Mouse (Mus musculus) neutrophil, adult 5-6 weeks (primary cell): Measurements from ENCODE around the gene Prr5l. TPM values are rescaled to one million over a fixed set of nuclear protein-coding genes. Genes with fewer than 3 reads are reported as not detected.

Source experiments
- ATAC-seq: fragments of 151-379, 151-347 bp; 2 replicates; pipeline ENCODE4 v1.8.0; 2017; ENCODE audit warnings: mild to moderate bottlenecking, moderate TSS enrichment; ENCODE audit not compliant: insufficient number of reproducible peaks, poor library complexity, low FRiP score, severe bottlenecking; ENCODE audit errors: extremely low read depth
- total RNA-seq: library from RNA; stranded (forward); fragments of 200-1000 nt; gene quantifications from 2 replicates; pipeline ENCODE4 v1.2.3, GENCODE M21; 2017

Gene Prr5l
- total RNA-seq, 1 experiment from 2014 or later, result 64.6 TPM

DNA sequence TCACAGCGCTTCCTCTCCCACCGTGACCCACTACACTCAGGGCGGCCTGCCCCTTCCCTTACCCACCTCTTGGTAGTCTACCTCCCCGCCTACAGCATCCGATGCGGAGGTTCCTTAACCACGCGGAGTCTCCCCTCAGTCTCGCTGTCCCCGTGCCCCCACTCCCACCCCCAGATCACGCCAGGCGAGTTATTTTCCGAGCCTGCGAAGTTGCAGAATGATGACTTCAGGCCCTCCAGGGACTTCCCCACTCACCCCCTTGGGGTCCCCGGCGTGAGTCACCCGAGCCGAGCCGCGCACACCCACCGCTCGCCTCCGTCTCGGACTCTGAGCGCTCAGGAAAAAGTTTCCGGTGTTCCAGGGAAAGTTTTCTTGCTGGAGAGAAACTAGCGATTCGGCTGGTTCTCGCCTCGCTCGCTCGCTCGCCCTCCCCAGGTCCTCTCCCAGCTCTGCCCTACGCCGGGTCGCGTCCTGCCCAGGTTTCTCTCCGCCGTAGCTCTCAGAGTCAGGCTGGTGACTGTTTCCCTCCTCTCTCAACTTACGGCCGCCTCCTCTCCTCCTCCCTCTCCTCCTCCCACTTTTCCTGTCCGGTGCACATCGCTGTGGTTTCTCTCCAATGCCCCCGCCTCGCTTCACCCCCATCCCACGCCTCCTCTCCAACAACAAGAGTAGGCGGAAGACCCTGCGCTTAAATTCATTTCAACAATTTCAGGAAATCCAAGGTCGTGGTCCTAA, 85.5 kb downstream of the Prr5l start:
- peak; percentile 6; the same call in 1 of the 2 replicates for ATAC-seq

DNA sequence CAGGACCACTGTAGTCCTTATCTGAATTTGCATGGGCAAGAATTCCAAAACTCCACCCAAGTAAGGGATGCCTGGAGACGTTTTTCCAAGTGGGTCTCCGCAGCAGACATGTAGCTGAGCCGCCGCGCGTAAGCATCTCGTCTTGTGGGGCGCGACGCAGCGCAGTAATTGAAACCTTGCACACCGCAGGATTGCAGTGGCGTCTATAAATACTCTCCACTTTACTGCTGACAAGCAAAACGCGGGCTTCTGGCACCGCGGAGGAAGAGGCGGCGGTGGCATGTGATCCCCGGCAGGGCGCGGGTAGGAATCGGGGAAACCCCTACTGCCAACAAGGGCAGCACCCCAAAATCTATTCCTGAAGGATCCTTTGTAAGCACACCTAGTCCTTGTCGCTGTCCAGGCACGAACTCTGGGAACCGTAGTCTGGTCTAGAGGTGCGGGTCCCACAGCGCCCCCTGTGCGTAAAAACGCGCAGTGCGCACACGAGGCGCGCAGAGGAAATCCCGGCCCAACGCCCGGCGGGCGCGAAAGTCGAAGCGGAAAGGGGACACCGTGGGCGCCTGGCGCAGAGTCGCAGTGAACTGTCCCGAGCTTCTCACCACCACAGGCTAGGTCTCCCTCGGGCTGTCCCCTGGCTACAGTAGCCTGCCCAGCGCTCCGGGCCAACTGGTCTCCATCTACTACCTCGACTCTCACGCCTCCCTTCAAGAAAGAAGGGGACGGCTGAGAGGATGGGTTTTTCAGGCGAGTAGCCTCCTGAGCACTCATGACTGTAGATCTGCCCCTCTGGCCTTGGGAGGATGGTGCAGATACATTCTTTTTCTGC, 86.3 kb downstream of the Prr5l start:
- peak; percentile 76 for ATAC-seq

DNA sequence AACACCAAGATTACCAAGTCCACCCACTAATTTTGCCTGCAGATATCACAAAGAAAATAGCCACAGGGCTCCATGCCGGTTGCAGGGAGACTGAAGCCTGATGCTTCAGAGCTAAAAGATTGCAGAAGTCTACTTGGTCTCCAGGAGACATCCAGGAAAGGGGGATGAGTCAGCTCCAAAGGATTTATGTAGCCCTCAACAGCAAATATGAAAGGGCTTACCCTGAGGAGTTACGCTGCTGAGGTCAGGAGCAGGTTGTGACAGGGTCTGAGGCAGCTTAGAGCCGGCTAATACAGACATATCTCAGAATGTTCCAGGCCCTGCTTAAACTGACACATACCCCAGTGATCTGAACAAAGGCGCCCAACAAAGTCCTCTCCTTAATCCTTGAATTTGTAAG, 90.7 kb downstream of the Prr5l start:
- no peak for ATAC-seq

DNA sequence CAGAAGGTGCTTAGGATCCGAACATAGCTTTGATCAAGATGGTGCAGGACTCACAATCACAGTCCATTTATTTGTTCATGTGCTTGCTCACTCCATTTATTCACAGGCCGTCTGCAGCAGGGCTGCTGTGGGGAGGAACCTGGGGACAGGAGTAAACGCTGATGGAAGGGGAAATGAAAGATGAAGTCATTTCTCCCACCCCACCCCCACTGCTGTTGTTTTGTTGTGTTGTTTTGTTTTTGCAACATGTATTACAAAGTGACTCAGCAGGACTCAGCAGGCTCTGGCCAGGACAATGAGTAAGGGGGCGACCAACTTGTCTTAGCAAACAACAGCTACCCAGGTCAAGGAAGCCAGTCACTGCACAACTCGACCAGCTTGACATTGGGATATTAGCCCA, 99.6 kb downstream of the Prr5l start:
- ATAC-seq, result peak; percentile 65

DNA sequence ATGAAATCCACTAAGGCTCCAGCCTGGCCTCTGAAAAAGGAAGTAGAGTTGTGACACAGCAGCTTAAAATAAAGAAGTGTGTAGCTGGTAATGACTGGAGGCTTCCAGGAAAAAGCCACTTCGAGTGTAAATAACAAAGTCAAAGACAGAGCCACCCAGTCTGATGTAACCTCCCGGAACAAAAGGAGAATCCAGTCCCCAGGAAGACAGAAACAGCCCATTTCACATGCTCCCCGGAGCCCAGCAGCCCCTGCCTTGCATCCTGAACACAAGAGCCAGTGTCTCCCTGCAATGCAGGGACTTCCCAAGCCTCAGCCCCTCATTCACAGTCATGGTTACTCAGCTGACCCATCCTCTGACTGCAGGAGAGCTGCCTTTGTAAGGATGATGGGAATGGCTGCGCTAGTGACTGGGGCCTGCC, 101.5 kb downstream of the Prr5l start:
- ATAC-seq, result peak; percentile 78

DNA sequence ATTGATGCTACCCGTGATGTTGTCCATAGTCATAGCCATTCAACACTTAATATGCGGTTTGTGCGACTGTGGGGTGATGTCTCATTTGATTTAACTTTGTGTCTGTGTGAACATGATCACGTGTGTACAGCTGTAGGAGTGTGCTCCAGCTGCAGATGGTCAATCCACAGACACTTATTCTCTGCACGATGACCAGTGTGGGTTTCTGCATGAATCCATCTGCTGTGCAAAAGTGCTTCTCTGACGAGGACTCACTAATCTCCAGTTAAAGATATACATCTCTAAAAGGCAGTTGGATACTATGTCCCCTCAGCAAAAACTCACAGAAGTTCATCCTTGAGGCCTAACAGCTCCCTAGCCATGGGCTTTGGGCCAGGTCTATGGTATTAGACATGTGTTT, 104.7 kb downstream of the Prr5l start:
- no peak for ATAC-seq

DNA sequence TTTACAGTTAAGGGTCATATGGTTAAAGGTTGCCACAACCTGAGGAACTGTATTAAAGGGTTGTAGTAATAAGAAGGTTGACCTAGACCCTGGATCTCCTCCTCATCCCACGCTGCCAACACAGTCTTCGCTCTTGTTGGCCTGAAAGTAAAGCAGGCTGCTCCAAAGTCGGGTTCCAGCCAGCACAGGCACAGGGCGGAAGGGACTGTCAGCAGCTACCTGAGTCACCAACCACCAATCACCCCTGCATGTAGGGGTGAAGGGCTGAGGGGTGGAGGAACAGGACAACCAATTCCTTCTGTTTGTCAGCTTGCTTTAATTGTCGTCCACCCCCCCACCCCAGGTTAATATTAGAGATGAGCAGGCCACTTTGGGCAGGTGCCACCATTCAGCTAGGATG, 119.3 kb downstream of the Prr5l start:
- no peak for ATAC-seq

DNA sequence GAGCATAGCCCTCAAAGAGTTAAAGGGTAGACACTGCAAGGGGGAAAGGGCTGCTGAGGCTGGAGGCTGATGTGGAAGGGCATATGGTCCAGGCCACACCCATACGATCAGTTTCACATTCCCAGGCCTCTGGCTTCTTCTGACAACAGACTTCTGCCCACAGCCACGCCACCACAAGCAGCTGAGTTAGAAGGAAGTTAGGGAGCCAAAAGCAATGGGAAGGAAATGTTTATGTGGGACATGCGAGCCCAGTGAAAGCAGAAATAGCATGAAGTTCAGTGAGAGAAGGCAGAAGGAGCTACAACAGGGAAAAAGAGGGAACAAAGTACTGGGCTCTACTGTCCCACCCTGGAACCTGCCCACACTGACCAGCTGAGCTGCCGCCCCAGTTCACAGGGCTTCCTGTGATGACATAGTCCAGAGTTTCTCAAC, 119.9 kb downstream of the Prr5l start:
- peak; percentile 51 for ATAC-seq

DNA sequence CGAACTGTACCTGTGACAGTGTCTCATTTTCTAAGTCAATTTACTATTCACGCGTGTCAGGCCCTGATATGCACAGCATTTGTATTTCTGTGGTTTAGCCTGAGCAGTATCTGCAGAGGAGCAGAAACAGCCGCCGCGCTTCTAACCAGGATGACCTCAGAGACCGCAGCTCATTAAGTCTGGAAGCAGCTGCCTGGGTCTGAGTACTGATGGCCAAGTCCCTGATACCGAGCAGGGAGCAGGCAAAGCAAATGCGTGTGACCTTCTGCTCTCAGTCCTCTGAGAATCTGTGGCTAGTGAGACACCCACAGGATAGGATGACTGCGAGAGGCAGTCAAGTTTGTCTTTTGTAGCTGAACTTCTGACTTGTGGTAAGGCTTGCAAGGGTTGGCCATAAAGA, 120.4 kb downstream of the Prr5l start:
- peak; percentile 14 for ATAC-seq

DNA sequence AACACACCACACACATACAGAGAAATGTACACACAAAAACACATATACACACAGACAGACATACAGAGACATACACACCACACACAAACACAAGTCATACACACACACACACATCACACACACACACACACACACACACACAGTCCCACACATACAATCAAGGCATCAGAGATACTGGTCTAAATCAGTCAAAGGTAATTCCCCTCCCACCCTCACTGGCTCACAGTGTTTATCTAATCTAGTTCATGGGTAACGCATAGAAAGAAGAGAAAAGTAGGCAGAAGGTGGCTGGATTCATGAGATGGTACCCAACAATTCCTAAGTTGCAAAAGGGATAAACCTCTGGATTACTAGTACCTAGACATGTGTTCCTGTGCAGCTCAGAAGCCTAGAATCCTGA, 120.9 kb downstream of the Prr5l start:
- no peak for ATAC-seq

DNA sequence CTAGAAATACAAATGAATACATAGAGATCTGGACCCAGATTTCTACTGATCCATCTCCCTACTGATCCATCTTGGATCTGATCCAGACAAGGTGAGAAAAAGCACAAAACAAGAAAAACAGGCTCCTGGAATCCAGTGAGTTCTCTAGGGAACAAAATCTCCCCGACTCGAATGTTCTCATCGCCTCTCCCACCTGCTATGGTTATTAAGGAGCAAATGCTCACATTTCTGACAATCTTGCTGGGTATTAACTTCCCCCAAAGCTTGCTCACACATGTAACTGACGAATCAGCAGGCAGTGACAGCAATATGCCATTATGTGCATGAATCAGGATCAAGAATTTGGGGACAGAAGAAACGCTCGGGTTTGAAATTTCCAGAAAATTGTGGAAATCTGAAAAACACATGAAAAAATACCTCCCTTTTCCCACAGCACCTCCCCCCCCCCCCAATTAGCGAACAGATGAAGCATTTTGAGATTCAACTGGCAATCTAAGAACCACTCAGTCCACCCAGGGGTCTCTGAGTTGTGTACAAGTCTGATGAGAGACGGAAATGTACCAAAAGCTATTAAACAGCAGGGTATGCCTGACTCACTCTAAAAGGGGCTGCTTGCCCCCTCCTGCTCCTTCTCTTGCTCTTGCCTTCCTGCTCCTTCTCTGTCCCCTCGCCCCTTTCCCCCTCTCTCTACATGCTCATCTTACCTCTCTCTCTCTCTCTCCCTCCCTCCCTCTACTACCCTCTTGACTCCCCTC, 123.1 kb downstream of the Prr5l start:
- ATAC-seq, result no peak

DNA sequence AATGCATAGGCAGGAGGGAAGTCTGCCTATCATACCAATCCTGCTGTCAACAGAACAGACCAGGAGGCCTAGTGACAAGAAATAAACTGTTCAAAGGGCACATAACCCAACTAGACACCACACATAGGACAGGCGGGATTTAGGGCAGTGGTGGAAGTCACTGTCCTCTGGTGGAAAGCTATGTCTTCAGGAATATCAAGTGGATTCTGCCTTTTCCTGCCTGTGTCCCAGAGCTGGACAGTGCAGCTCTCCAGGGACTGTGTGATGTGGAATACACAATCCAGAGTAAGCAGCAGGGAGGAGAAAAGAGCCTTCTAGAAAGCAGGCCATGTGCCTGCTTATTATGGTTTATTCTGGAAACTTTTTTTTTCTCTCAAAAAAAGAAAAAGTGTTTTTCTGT, 125.0 kb downstream of the Prr5l start:
- no peak for ATAC-seq

DNA sequence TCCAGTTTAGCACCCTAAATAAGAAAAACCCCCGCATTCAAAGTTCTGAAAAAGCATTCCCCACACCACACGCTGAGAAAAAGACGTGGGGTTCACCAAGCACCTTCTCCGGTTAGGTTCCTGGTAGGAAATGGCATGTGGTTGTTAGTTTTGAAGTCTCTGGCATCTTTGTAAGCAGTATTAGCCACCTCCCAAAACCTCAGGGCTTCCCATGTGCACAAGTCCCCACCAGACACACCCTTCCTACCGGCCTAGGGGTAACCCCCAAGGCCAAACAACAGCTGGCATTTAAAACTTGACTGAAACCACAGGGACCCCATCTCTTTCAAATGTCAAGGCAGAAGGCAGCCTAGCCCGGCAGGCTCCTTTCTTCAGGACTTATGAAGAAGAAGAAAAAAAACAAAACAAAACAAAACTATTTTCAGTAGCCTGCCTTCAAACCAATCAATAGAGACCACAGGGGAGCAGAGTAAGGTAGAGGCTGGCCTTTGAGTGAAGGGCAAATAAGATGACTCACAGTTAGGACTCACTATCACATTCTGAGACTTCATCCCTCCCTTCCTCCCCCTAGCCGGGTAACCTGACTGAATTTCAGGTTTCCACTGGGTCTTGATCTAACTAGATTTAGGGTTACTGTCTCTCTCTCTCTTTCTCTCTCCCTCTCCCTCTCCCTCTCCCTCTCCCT, 126.6 kb downstream of the Prr5l start:
- peak; percentile 37; the same call in 1 of the 2 replicates for ATAC-seq

DNA sequence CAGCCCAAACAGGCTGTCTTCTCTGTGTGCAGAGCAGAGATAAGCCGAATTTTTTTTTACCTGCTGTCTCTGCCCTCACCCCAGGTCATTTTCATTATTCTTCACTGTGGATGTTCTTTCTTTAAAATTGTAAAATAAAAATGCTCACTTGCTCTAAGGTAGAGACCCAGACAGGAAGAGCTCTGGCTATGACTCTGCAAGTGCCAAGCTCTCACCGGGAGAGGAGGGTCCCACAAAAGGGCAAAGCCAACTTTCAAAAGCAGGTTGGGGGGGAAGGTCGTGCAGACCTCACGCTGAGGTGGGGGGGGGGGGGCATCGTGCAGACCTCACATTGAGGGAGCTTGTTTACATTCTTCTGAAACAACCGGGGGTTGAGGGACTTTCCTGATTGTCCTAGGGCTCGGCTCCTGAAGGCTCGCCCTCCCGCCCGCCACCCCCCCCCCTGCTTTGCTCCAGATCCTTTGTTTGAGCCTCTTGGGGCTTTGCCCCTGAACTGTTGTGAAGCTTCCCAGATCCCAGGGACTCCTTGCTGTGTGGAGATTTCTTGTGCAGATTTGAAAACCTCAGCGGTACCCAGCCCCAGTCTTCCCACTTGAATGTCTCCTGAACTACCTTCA, 127.8 kb downstream of the Prr5l start:
- ATAC-seq, result no peak

DNA sequence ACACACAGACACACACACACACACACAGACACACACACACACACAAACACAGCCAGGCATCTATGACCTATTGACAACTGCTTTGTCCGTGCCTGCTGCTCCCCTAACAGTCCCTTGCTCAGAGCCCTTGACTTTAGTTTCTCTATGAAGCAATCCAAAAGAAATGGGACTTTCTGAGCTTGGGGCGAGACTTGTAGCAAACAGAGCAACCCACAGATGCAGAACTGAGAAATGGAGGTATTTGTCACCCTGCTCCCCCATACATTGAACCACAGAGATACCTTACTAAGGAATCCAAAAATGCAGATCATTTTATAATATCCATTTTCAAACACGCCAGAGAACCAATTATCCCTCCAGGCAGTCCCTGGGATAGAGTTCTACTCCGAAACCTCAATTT, 128.4 kb downstream of the Prr5l start:
- no peak; the same call in 1 of the 2 replicates for ATAC-seq

DNA sequence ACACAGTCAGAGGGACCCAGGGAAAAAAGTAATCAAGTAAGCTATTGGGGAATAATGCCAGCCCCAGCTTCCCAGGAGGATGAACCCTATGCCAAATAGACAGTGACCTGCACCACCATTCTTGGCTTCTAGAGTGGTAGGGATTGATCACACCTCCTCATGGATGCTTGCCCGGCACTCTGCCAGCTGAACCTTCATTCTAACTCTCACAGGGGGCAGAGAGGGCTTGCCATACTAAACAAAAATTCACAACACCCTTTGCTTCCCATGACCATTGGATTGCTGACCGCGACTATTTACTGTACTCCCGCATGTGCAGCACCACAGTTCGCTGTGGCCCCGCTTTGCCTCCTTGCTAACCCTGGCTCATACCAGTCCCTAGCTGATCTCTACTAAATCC, 129.8 kb downstream of the Prr5l start:
- ATAC-seq, result no peak

DNA sequence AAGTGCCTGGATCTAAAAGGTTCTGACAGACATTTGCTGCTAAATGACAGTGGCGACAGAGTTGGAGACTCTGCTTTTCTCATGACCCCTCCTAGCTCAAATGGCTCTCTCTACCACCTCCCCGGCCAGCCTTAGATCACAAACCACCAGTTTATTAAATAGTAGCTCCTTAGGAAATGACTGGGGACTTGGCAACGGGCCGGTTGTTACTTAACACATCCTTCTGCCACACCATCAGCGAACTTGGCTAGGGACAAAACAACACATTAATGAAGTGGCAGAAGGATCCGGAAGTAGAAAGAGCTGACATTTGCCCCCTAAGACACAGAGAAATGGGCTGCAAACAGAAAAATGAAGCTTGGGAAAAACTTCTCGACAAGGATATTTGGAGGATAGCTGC, 130.4 kb downstream of the Prr5l start:
- no peak for ATAC-seq

DNA sequence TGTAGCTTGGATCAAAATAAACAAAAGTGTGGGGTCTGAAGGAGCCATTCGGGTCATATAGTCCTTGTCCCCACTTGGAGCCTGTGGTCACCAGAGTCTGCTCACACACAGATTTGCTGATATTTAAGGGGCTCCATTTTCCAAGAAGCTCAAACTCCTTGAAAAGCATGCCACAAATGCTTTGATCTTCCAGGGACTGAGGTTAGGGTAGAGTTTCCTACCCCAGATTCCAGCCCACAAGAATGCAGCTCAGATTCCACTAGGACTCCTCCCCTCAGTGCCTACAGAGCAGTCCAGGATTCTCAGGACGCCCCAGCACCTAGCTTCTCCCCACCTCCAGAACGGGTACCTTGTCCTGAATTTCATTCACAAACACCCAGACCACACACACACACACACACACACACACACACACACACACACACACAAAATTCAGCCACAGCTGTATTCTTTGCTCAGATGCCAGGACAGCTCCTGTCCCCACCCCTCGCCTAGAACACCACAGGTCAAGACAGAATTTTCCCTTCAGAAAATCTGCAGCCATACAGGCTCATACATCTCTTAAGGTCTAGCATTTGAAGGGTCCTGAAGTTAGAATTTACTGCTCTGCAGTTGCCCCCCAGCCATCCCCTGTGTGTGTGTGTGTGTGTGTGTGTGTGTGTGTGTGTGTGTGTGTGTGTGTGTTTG, 131.4 kb downstream of the Prr5l start:
- no peak for ATAC-seq
